Mouse (Mus musculus) intestine, embryonic 14.5 days (tissue): Measurements from ENCODE around the gene Igf1. TPM values are rescaled to one million over a fixed set of nuclear protein-coding genes. Genes with fewer than 3 reads are reported as not detected.

ENCODE experiments used
- ATAC-seq: fragments of 200-750 bp; cut with Nextera tagmentation; replicated peaks from 2 replicates; pipeline ENCODE4 v1.8.0; 2017; ENCODE audit warnings: low read depth, moderate number of reproducible peaks, moderate TSS enrichment, moderate library complexity; ENCODE audit not compliant: low FRiP score, low TSS enrichment
- DNase-seq: peaks from one replicate; pipeline ENCODE4 v3.0.0-alpha.2; 2018; ENCODE audit warnings: low spot score
- H3K27ac ChIP-seq: fragments of 300-500 bp; sonication (generic); 2 replicates; pipeline ENCODE4 v1.5.1; 2014; ENCODE audit warnings: low read depth, mild to moderate bottlenecking, control low read depth
- H3K27me3 ChIP-seq: fragments of 300-500 bp; sonication (generic); replicated peaks from 2 replicates; pipeline ENCODE4 v1.6.1; 2014; ENCODE audit warnings: low read length, control low read depth; ENCODE audit not compliant: control insufficient read depth, insufficient read depth
- H3K36me3 ChIP-seq: fragments of 300-500 bp; sonication (generic); 2 replicates; pipeline ENCODE4 v1.6.1; 2014; ENCODE audit warnings: low read length, control low read depth; ENCODE audit not compliant: control insufficient read depth, insufficient read depth
- H3K4me1 ChIP-seq: fragments of 300-500 bp; sonication (generic); replicated peaks from 2 replicates; pipeline ENCODE4 v1.6.1; 2014; ENCODE audit warnings: low read length, control low read depth, mixed read lengths; ENCODE audit not compliant: control insufficient read depth, insufficient read depth
- H3K4me2 ChIP-seq: fragments of 300-500 bp; sonication (generic); 2 replicates; pipeline ENCODE4 v1.6.1; 2014; ENCODE audit warnings: low read length
- H3K4me3 ChIP-seq: fragments of 300-500 bp; sonication (generic); 2 replicates; pipeline ENCODE4 v1.5.1; 2014; ENCODE audit warnings: low read depth, low read length, control low read depth, mixed read lengths
- H3K9ac ChIP-seq: fragments of 300-500 bp; sonication (generic); 2 replicates; pipeline ENCODE4 v1.6.1; 2014; ENCODE audit warnings: mild to moderate bottlenecking, low read length
- H3K9me3 ChIP-seq: fragments of 300-500 bp; sonication (generic); 2 replicates; pipeline ENCODE4 v1.6.1; 2016; ENCODE audit warnings: low read length, control low read depth; ENCODE audit not compliant: control insufficient read depth
- WGBS: fragments of 180-500 bp; shearing (Covaris S2); extraction: QIAGEN DNeasy Blood & Tissue Kit; methylation state at CpG from one replicate; pipeline ENCODE4 v1.1.7; 2014; 5-methylcytosine and 5-hydroxymethylcytosine counted together
- polyA plus RNA-seq: library from polyadenylated mRNA; unstranded; fragments of >200 nt; fragmentation: Nextera tagmentation; extraction: Ambion mirVana; gene quantifications from 2 replicates; pipeline ENCODE4 v1.2.1, GENCODE M21; 2014

Gene Igf1
- polyA plus RNA-seq, 1 experiment from 2014 or later, result 49.9 TPM

- Histone ChIP-seq H3K36me3 (no peaks in the 10 kb centered on the region), H3K27ac (0 out of 2 replicates have a peak overlapping the region, but pooled peaks have one; percentile 22), H3K9me3 (peaks cover 6% of the 10 kb centered on the region; the same call in 1 of the 2 replicates), H3K4me3 (no peak overlapping the region), H3K4me2 (no peak overlapping the region), H3K4me1 (peaks cover 24% of the 10 kb centered on the region), H3K9ac (no peak overlapping the region), H3K27me3 (no peaks in the 10 kb centered on the region)
- ATAC-seq, result no peak
- no peak for DNase-seq
- 51% methylated on average over 8 of the region's 8 CpGs for whole genome bisulfite sequencing
Observed at GRCm38 (mm10) chr10:87857215-87857955, 680 bp upstream of the Igf1 start.

GRCm38 (mm10) chr10:87858939-87859338 lies 874 bp downstream of the Igf1 start:
- ATAC-seq (no peak; the same call in 1 of the 2 replicates), DNase-seq (no peak)
- Histone ChIP-seq H3K4me2 (peak overlapping the region; percentile 69), H3K27ac (peak overlapping the region; percentile 84), H3K9ac (peak overlapping the region; percentile 58; the same call in 1 of the 2 replicates), H3K9me3 (peaks cover 6% of the 10 kb centered on the region; the same call in 1 of the 2 replicates), H3K4me3 (peak overlapping the region; percentile 50), H3K4me1 (peaks cover 24% of the 10 kb centered on the region), H3K27me3 (no peaks in the 10 kb centered on the region), H3K36me3 (no peaks in the 10 kb centered on the region)
- 9% methylated on average over 6 of the region's 6 CpGs for WGBS

- peak overlapping the region; percentile 58 for H3K9ac ChIP-seq
- H3K4me3 ChIP-seq, result peak overlapping the region; percentile 50
- H3K4me1 ChIP-seq, result peaks cover 24% of the 10 kb centered on the region
- H3K27ac ChIP-seq, result peak overlapping the region; percentile 84
- peaks cover 6% of the 10 kb centered on the region; the same call in 1 of the 2 replicates for H3K9me3 ChIP-seq
- 4% methylated on average over 10 of the region's 10 CpGs for WGBS
- H3K27me3 ChIP-seq, result no peaks in the 10 kb centered on the region
- no peak for ATAC-seq
- H3K36me3 ChIP-seq, result no peaks in the 10 kb centered on the region
- peak overlapping the region; percentile 69 for H3K4me2 ChIP-seq
- peak; percentile 60 for DNase-seq
Observed at GRCm38 (mm10) chr10:87859453-87859852, 1.4 kb downstream of the Igf1 start.

DNA sequence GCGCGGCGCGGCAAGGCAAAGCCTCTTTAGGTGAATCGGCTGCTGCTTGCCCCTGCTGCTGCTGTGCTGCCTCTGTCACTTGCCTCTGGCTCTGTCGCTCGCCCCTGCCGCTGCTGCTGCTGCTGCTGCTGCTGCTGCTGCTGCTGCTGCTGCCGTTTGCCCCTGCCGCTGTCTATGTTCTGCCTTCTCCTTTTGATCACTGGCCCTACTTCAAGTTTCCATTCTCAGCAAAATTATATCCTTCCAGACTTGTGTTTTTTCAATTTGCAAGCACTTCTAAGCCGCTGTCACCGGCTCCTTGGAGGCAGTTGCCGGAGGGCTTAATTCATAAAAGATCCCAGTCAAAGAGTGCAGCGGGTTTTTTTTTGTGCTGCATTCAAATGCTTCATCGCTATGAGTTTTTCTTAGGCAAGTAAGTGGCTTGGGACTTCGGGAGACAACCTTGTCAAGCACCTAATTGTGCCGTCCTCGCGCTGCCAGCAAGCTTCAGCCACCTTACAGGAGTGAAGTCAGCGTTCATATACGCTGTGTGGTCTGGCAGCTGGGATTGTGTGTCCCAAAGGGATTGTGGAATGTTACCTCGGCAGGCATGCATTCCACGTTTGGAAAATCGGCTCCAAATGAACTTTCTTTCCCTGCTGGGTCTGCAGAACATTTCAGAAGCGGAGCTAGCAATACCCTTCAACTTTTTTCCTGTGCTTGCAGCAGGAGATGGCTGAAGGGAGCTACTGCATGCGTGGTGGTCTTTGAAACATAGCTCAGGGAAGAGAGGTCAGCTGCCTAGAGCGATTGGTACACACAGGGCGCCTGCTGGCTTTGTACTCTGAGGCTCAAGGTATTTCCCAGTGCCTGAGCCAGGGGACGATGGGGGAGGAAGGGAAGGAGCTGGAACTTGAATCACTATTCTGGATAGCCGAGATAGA lies 2.4 kb downstream of the Igf1 start:
- peak overlapping the region; percentile 58 for H3K9ac ChIP-seq
- H3K4me3 ChIP-seq, result peak overlapping the region; percentile 50
- no peaks in the 10 kb centered on the region for H3K27me3 ChIP-seq
- H3K4me1 ChIP-seq, result peaks cover 24% of the 10 kb centered on the region
- 4% methylated on average over 30 of the region's 30 CpGs for WGBS
- DNase-seq (peak; percentile 75), ATAC-seq (no peak)
- H3K36me3 ChIP-seq, result no peaks in the 10 kb centered on the region; the same call in 1 of the 2 replicates
- peaks cover 6% of the 10 kb centered on the region; the same call in 1 of the 2 replicates for H3K9me3 ChIP-seq
- peak overlapping the region; percentile 69 for H3K4me2 ChIP-seq
- H3K27ac ChIP-seq, result peak overlapping the region; percentile 84

DNA sequence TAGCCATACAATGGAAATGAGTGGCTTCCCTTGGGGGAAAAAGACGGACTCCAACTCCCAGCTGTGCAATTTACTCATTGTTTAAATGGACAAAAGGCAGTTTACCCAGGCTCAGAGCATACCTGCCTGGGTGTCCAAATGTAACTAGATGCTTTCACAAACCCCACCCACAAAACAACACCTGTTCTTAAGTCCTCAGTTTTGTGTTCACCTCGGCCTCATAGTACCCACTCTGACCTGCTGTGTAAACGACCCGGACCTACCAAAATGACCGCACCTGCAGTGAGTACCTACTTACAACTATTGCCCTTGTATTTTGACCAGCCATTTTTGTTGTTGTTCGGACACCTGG lies 3.0 kb downstream of the Igf1 start:
- DNase-seq, result no peak
- H3K27me3 ChIP-seq, result no peaks in the 10 kb centered on the region
- H3K4me2 ChIP-seq, result peak overlapping the region; percentile 69
- peak overlapping the region; percentile 84; the same call in 1 of the 2 replicates for H3K27ac ChIP-seq
- peaks cover 6% of the 10 kb centered on the region; the same call in 1 of the 2 replicates for H3K9me3 ChIP-seq
- no peak for ATAC-seq
- H3K9ac ChIP-seq, result peak overlapping the region; percentile 58
- no peaks in the 10 kb centered on the region; the same call in 1 of the 2 replicates for H3K36me3 ChIP-seq
- peak overlapping the region; percentile 50 for H3K4me3 ChIP-seq
- peaks cover 24% of the 10 kb centered on the region for H3K4me1 ChIP-seq
- 72% methylated on average over 6 of the region's 6 CpGs for WGBS

- Histone ChIP-seq H3K9me3 (peaks cover 6% of the 10 kb centered on the region; the same call in 1 of the 2 replicates), H3K4me3 (no peak overlapping the region), H3K4me1 (peaks cover 19% of the 10 kb centered on the region), H3K4me2 (no peak overlapping the region), H3K27ac (no peak overlapping the region), H3K27me3 (no peaks in the 10 kb centered on the region), H3K36me3 (no peaks in the 10 kb centered on the region; the same call in 1 of the 2 replicates), H3K9ac (no peak overlapping the region)
- DNase-seq (no peak), ATAC-seq (no peak)
- 60% methylated on average over 7 of the region's 7 CpGs for WGBS
Observed at GRCm38 (mm10) chr10:87862899-87863298, 4.8 kb downstream of the Igf1 start.

- Histone ChIP-seq H3K4me1 (peaks cover 15% of the 10 kb centered on the region), H3K36me3 (no peaks in the 10 kb centered on the region; the same call in 1 of the 2 replicates), H3K27ac (no peak overlapping the region), H3K27me3 (no peaks in the 10 kb centered on the region), H3K9me3 (peaks cover 6% of the 10 kb centered on the region; the same call in 1 of the 2 replicates), H3K4me3 (no peak overlapping the region), H3K4me2 (no peak overlapping the region), H3K9ac (no peak overlapping the region)
- 55% methylated on average over 4 of the region's 4 CpGs for WGBS
- ATAC-seq (no peak), DNase-seq (no peak)
Observed at GRCm38 (mm10) chr10:87863326-87863725, 5.3 kb downstream of the Igf1 start.

- Histone ChIP-seq H3K9ac (no peak overlapping the region), H3K36me3 (no peaks in the 10 kb centered on the region; the same call in 1 of the 2 replicates), H3K4me3 (no peak overlapping the region), H3K27me3 (no peaks in the 10 kb centered on the region), H3K4me1 (peaks cover 13% of the 10 kb centered on the region; the same call in 1 of the 2 replicates), H3K27ac (no peak overlapping the region), H3K9me3 (peaks cover 6% of the 10 kb centered on the region; the same call in 1 of the 2 replicates), H3K4me2 (no peak overlapping the region)
- ATAC-seq, result no peak
- 95% methylated on average over 9 of the region's 9 CpGs for WGBS
- no peak for DNase-seq
Observed at GRCm38 (mm10) chr10:87865712-87866111, 7.6 kb downstream of the Igf1 start.
